Mouse (Mus musculus) testis, adult 2 months (tissue): ENCODE measurements at regions not wholly inside any gene's neighbourhood (a gene's known extent, or its start where the extent isn't known, plus 50 kb on each side); places are given as distances from the start of the nearest gene placed in this dataset.

ENCODE experiments used
- CTCF ChIP-seq: fragments of 200-500 bp; IDR thresholded peaks from 2 replicates; pipeline ENCODE4 v1.5.1; 2012; ENCODE audit warnings: low read depth, mild to moderate bottlenecking, inconsistent platforms, low read length, moderate library complexity; ENCODE audit not compliant: control insufficient read depth, insufficient read depth, insufficient replicate concordance
- POLR2A ChIP-seq: fragments of 200-500 bp; IDR thresholded peaks from 2 replicates; pipeline ENCODE4 v1.6.1; 2012; ENCODE audit warnings: low read depth, mild to moderate bottlenecking, inconsistent platforms, low read length, moderate library complexity; ENCODE audit not compliant: control insufficient read depth

DNA sequence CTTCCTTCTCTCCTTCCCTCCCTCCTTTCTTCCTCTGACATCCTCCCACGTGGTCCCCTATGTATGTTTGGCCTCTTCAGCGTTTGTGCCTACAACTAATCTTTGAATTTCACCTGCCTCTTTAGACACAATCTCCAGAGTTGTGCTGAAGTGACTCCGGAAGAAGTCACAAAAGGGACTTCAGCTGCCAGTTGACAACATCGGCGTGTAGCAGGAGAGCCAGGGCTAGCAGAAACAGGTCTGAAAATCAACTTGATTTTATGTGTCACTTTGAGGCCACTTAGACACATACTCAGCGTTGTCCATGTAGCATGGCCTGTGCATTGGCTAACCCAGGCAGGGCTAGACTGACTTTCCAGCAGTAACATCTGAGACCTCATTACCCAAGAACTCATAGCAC, 317.2 kb downstream of the Cd83 start:
- TF ChIP-seq POLR2A (no peak), CTCF (no peak)
